Mouse (Mus musculus): Measurements from ENCODE around the gene Atxn10. TPM values are rescaled to one million over a fixed set of nuclear protein-coding genes. Genes with fewer than 3 reads are reported as not detected.
A peak's percentile ranks its signal among the peaks of the same experiment; 100 is the strongest.

The Atxn10 gene
- total RNA-seq, 2 experiments from 2014 or later, result 103 to 180 TPM

DNA sequence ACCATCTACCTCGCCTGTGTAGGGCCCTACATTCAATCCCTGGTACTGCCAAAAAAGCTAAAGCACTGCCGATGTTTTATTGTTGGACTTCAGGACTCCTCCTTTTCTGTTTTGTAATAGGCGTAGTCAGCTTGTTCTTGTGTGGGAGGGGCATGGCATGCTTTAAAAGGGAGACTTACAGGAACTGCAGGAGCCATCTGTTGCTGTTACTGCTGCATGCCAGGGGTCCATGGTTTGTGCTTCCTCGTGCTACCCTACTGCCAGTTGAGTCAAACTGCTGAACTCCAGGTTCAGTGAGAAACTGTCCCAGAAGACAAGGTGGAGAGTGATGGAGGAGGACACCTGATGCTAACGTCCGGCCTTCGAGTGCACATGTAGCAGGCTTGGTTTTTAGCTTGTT is 65.9 kb downstream of the Atxn10 start:
- ATAC-seq (ENCODE audit: poor library complexity, severe bottlenecking), result no peak

DNA sequence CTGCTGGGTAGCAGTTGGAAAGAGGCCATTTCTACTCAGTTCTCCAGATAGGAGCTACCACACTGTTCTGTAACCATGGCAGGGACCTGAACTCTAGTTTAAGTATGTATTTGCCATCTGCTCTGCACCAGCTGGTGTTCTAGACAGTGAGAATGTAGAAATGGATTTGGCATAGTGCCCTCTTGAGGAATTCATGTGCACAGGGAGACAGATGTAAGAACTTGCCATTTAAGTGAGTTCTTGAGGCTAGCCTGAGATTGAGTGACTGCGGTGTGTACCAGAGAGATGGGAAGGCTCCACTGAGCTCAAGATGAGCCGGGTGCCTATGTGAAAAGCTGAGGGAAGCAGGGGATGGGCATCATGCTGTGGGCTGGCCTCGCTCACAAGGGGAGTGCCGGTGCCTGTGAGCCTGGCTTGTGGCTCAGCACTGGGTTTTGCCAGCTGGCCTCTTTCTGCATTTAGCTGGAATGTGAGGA is 67.2 kb downstream of the Atxn10 start:
- no peak for ATAC-seq (ENCODE audit: poor library complexity, severe bottlenecking)

DNA sequence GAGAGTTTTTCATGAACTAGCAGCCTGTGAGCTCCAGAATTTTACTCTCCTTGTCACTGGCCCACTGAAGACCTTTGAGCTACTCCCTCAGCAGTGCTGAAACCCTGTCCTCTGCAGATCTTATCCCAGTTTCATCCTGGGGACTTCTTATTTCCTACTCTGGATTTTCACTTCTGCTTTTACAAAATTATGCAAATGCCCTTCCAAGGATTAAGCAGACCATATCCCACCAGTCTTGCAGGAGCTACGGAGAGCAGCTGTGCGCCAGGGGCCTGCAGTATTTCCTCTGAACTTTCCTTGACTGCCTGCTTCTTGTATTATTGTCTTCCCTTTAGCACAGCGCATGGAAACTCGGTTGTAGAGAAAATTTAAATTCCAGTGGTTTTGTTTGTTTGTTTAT is 68.7 kb downstream of the Atxn10 start:
- ATAC-seq (ENCODE audit: poor library complexity, severe bottlenecking), result peak; percentile 30; the same call in 1 of the 2 replicates

DNA sequence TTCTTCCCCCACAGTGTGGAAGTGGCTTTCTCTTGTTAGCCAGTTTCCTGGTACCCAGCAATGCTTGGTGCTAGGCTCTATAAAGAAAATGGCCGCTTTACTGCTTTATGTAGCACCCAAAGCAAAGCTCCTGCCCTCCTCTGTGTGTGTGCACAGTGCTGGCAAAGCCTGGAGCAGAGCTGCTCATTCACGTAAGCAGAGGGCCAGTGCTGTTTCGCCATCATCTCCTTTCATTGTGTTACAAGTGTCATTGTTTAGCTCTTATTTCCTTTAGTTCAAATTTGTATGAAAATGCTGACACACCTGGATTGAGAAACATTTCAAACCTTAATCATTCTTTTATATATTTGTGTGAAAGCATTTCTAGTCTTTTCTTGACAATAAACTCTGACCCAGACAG is 69.5 kb downstream of the Atxn10 start:
- ATAC-seq (ENCODE audit: poor library complexity, severe bottlenecking), result no peak

DNA sequence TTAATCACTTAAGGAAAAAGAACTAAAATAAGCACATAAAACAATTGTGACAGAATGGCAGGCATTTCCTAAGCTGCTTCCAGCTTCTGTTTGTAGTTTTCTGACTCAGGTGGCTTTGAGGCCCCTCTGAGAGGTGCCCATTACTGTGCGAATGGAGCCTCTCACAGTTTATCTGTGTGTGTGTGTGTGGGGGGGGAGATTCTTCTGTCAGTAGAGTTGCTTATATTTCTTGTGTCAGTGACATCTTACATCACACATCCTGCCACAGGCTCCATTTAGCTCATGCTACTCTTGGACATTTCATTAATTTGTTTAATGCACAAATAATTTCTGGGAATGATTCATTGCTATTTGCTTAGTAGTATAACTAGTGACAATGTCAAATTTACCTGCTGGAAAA is 70.8 kb downstream of the Atxn10 start:
- ATAC-seq (ENCODE audit: poor library complexity, severe bottlenecking), result no peak

DNA sequence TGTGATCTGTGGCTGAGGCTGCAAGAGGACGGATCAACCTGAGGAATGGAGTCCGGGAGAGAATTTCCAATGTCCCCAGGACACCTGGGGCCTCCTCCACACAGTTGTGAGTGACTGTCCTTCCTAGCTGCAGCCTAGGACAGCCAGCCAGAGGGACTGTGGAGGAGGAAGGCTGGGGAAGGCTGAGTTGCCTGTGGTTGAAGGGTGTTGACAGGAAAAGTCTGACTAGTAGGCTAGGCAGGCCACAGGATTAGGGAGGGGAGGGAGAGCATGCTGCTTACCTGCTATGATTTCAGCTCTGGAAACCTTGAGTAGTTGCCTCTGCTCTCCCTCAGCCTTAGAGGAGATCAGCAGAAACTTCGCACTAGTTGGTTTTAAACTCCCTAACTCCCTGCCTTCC is 71.3 kb downstream of the Atxn10 start:
- no peak for ATAC-seq (ENCODE audit: poor library complexity, severe bottlenecking)

DNA sequence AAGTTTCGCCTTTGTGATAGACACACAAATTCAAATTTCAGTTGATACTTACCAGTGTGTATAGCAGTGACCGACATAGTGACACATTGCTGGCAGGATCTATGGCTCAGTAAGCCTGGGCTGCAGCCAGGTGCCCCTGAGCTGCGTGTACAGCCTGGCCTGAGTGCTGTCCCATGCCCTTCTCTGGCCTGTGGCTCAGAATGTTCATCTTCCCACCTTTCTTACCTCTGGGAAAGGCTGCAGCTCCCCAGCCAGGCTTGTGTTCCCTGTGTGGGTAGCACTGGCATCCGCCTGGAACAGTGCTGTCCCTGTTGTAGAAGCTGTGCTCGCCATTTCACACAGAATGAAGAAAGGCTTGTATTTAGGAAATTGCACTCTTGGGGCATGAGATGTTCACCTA is 72.7 kb downstream of the Atxn10 start:
- no peak for ATAC-seq (ENCODE audit: poor library complexity, severe bottlenecking)

DNA sequence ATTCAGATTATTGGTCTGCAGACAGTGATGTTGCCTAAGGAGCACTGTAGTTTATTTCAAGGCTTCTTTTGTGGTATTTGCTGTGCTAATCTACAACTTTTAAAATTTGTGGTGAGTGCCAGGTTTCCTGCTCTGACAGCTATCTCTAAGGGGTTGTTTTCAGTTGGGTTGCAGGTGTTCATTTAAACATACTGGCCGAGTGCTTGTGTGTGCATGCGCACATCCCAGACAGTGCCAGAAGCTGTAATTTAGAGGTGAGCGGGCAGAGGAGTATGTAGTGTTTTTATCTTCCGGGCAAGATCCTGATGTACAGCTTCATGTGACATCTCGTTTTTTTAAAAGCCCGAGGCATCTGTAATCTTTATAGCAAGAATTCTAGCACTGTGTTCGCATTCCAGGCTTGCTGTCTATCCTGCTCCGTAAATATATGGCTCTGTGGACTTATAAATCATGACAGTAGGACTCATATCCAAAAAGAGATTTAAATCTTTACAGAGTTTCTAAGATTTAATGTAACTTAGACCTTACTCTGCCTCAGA is 73.3 kb downstream of the Atxn10 start:
- ATAC-seq (ENCODE audit: poor library complexity, severe bottlenecking), result no peak

DNA sequence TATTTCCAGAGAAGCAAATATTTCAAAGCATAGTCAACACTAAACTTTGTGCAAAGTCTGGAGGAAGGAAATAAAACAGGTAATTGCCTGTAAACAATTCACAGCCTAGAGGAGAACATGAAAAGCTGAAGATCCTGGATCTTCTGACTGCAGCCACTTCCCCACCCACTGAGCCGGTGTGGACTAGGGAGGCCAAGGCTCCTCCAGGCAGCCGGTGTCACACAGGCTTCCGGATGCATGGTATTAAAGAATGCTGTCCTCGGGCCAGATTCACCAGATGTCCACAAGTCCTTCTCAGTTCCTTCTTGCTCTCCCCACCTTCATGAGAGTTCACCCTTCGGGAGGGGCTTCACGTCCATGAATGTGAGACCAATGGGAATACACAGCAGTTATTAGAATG is 73.8 kb downstream of the Atxn10 start:
- no peak for ATAC-seq (ENCODE audit: poor library complexity, severe bottlenecking)

DNA sequence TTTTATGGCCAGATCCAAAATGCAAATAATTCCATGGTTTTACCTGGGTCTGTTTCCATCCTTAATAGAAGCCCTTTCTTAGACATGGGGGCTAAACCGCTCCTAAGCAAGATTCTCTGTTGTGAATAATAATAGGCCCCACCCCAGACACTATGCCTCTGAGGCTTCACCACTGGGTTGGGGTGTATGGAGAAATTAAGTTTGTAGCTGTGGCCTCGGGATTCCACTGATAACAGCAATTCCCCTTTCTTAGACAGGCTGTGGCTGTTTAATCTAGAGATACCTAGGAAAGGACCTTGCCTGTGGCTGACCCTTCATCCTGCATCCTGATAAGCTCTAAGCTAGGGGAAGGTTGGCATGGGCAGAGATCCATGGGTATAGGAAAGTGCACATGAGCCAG is 78.6 kb downstream of the Atxn10 start:
- ATAC-seq (ENCODE audit: poor library complexity, severe bottlenecking), result 0 out of 2 replicates have a peak, but pooled peaks have one; percentile 21

DNA sequence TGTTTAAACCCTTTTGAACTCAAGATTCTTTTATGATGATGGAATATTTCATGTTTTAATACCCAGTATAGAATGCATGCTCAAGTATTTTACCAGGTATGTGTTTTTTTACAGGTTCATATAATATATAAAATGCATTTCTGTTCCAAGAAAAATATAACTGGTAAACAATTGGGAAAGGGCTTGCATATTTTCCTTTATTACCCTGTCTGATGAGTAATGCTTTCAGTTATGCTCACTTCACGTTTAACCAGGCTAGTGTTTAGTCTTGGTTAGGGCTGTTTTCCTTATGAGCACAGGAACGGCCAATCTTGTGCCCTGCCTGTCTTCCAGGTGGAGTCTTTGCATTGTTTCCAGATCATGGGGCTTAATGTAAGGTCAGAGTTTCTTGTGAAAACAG is 84.6 kb downstream of the Atxn10 start:
- no peak for ATAC-seq (ENCODE audit: poor library complexity, severe bottlenecking)

DNA sequence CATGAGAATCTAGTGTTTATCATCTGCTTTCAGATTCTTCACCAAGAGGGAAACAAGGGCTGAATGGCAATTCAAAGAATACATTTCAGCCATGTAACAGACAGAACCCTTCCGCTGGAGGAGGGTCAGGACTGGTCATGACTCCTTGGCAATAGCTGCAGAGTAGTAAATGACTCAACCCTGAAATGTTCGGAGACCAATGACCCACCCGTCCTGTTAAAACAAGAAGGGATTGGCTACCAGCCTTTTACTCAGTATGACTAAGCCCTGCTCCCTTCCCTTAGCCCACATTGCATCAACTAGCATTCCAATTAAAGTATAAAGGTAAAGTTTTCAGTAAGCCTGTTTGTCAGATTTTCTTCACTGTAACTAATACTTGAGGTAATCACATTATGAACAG is 88.2 kb downstream of the Atxn10 start:
- ATAC-seq (ENCODE audit: poor library complexity, severe bottlenecking), result no peak

DNA sequence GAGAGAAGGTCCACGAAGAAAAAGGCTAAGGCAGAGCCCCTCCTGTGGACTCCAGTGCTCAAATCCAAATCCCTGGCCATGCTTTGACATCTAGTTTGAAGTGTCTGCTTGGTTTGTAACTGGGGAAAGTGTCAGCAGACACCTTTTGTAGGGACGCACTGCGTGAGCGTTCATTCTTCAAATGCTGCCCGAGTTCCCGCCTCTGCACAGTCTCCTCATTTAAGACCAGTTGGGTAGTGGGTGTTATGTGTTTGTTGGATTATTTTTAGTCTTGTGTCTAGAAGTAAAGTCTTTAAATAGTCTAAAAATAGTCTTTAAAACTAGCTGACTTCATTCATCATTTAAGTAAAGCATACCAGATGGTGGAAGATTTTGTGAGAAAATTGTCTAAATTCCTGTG is 92.1 kb downstream of the Atxn10 start:
- no peak for ATAC-seq (ENCODE audit: poor library complexity, severe bottlenecking)

DNA sequence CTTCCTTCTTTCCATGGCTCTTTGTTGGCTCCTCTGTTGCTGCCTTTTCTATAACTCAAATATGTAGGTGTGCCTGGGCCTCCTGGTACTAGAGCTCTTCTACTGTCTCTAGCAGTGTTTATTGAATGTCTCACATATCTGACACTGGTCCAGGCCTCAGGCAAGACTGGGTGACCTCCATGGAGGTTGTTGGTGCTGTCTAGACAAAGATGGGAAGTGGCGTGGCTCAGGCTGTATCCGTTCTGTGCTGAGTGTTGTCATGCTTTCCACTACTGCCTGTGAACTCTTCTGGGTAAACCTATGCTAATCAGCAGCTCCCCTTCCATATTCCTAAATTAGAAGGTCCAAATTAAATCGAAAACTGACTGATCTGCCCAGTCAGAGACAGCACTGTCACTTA is 106.5 kb downstream of the Atxn10 start:
- no peak for ATAC-seq (ENCODE audit: poor library complexity, severe bottlenecking)

DNA sequence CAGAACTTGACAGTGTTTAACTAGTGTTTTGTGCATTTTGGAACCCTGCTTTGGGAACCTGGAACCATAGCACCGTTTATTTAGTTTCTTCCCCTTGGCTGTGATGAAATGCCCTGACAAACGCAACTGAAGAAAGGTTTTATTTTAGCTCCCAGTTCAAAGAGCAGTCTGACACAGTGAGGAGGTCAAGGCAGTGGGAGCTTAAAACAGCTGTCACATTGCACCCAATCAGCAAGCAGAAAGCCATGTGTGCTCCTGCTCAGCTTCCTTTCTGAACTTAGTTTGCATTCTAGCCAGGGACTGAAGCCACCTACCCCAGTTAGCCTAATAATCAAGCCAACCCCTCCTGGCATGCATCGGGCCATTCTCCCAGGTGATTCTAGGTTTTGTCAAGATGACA is 110.6 kb downstream of the Atxn10 start:
- ATAC-seq (ENCODE audit: poor library complexity, severe bottlenecking), result no peak

DNA sequence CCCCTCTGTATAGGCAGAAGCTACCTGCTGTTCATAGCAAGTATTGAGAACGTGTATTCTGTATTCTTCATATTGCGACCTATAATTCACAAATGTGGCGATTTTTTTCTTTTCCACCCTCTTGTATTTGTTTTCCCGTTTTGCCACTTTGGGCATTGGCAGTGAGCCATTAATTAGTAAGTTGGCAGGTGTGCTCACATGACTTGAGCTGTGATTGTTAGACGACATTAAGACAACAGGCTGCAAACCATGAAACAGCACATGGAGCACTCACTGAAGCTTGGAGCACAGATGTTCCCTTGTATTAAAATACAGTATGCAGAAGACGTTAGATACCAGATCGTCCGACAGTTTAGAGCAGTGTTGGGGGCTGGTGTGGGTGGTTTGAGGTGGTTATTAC is 120.8 kb downstream of the Atxn10 start:
- no peak for ATAC-seq (ENCODE audit: poor library complexity, severe bottlenecking)

DNA sequence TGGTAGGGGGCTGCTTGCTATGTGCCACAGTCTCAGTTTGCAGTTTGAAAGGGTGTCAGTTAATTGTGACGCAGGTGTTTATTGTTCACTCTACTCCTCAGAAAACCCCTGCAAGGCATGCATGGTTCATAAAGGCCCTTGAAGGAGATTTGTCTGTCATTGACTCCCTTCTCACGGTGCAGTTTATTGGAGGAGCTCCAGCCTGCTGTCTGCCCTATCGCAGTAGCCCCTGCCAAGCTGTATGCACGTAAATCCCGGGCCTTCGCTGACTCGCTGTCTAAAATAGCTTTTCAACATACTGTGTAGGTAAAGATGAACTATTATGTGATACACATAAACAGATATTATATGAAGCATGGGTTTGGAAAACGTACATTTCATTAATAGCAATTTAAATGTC is 121.8 kb downstream of the Atxn10 start:
- no peak for ATAC-seq (ENCODE audit: poor library complexity, severe bottlenecking)

DNA sequence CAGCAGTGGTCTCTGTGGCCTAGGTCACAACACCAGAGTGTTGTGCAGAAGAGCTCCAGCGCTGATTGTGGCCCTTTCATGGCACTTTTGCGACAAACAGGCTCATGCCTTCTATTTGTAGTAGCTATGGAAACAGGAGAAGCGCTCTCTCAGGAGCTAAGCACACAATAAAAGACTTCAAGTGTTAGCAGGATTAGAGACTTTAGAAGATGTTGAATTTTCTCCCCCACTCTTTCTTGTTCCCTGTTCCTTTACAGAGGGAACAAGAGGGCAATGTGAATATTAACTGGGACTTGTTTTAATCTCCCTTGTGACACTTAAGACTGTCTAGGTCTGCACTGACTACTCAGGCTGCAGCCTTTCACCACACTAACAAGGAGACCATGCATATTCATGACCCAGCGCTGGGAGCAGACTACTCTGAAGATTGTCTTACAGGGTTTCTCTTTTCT is 122.6 kb downstream of the Atxn10 start:
- no peak for ATAC-seq (ENCODE audit: poor library complexity, severe bottlenecking)

DNA sequence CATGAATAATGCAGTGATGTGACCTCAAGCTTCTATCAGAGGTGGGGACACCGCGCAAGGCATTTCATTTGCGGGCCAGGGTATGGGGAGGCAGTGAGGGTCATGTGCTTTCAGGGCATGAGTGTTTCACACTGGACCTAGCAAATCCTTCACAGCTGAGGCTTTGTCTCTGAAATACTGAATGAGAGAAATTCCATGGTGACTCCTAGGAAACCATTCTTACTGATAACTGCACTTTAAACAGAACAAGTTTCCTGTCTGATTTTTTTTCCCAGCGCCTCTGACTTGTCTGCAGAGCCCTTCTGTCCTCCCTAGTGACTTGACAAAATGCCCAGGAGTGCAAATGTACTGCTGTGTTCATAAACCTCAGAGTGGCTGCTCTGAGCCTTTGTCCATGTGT is 125.5 kb downstream of the Atxn10 start:
- no peak for ATAC-seq (ENCODE audit: poor library complexity, severe bottlenecking)

DNA sequence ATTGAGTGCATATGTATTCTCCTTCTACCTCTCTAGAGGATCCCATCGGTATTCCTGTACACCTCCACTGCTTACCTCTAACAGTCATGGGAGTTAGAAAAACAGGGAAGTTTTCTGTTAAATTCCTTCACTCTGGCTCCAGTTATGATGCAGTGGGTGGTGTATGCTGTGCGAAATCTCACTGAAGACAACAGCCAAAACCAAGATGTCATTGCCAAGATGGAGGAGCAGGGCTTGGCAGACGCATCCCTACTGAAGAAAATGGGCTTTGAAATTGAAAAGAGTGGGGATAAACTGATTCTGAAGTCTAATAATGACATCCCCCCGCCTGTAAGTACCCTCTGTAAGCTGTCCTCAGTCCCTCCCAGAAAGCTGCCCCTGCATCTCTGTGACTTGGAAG is 126.1 kb downstream of the Atxn10 start:
- no peak for ATAC-seq (ENCODE audit: poor library complexity, severe bottlenecking)

DNA sequence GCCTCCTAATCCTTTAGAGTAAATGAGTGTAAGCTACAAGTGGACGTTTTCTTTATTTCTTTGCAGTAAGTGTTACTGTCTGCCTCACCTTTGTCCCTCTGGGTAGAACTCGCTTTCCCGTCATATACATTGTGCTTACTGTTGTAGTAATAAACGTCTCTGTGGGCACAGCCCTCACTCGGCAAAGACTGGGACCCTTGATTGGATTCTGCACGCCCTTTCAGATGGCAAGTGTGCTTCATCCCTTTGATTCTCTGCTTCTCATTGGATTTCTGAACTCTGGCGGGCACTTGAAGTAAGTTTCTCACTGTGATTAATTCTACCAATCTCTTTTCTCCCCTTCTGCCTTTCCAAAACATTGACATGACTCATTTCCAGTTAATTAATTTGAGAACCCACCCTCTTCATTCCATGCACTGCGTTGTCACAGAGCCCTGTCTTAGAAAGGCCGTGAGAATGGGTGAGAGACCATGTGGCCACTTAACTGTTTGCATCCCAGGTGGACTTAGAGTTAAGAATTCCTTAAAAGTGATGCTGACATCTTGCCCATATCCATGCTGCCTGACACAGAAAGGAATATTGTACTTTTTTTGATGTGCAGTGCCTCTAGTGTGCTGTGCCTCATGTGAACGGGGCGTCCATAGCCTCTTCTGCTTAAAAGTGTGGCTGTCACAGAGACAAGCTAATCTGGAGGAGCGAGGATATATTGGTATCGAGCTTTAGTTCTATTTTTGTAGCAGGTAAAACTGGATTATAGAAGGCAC is 127.2 kb downstream of the Atxn10 start:
- ATAC-seq (ENCODE audit: poor library complexity, severe bottlenecking), result no peak

DNA sequence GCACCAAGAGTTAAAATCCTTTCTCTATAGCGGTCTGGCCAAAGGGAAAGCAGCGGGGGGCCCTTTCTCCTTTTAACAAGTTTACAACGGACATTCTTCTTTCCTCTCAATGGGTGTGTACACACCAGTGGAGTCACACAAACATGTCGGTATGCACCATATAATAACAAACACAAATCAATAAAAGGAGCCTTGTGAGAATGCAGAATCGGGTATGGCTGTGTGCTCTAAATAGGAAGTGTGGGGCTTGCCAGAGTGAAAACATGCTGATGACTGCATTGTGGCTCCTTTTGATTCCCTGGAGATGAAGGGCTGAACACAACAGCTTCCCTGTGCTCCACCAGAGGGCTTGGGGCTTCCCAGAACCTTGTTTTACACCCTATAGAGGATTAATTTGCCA is 128.1 kb downstream of the Atxn10 start:
- ATAC-seq (ENCODE audit: poor library complexity, severe bottlenecking), result no peak

Measured in megakaryocyte, adult 5-6 weeks (primary cell).